Mouse (Mus musculus) G1E-ER4 (cell line): ENCODE measurements around the gene Ugt1a8. TPM values are rescaled to one million over a fixed set of nuclear protein-coding genes. Genes with fewer than 3 reads are reported as not detected.

Experiments
- GATA1 ChIP-seq: IDR thresholded peaks from one replicate; pipeline ENCODE4 v1.8.0; 2012; ENCODE audit warnings: low read length, inconsistent platforms
- polyA plus RNA-seq: library from polyadenylated mRNA; stranded (reverse); fragments of >175 nt; gene quantifications from 2 replicates; pipeline ENCODE4 v1.2.3, GENCODE M21; 2012

The Ugt1a8 gene
- polyA plus RNA-seq, 1 experiment, result not detected

DNA sequence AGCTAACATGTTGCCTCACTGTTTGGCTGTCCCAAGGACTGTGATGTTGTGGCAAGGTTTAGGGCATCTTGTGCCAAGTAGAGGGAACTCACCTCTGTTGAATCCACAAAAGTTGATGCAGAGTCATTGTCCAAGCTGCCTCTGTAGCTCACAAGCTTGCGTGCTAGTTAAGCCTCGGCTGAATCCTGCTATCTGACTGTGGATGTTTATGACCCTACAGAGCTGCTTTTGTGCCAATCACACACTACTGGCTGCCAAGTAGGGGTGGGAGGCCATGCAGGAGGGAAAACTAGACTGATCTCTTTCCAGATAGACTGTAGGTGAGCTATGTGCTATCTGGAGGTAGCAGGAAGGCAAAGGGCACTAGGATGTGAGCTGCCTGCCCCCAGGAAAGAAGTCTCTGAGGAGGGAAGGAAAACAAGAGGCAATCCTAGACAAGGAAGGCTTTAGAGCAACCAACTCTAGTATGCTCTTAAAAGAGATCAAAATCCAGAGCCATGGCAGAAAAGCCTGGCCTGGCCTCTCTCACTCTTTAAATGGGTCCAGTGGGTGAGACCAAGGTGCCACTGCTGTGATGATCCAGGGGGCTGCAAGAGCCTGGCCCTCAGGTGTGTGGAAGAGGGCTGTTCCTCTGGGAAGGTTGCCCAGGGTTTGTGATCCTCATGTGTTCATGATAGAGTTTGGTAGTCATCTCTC lies 126.3 kb downstream of the Ugt1a8 start:
- no peak for TF ChIP-seq GATA1

DNA sequence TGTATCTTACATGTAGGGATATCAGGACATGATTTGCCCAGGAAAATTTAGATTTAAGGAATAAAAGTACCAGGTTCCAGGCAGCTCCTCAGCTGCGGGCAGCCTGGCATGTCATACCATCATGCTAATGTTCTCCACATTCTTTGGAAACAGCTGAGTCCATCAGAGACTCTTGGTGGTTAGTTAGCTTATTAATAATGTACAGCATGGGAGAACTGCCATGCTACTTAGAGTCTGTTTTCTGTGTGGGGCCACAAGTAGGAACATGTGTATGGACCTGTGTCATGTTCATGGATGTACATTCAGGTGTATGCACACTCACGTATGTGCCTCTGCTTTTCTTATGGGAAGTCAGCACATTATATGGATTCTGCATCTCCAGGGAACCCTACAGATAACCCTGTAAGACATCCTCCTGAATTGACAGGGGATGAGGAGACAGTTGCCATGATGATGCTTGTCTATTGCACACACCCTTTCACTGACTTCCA lies 126.9 kb downstream of the Ugt1a8 start:
- TF ChIP-seq GATA1, result no peak

DNA sequence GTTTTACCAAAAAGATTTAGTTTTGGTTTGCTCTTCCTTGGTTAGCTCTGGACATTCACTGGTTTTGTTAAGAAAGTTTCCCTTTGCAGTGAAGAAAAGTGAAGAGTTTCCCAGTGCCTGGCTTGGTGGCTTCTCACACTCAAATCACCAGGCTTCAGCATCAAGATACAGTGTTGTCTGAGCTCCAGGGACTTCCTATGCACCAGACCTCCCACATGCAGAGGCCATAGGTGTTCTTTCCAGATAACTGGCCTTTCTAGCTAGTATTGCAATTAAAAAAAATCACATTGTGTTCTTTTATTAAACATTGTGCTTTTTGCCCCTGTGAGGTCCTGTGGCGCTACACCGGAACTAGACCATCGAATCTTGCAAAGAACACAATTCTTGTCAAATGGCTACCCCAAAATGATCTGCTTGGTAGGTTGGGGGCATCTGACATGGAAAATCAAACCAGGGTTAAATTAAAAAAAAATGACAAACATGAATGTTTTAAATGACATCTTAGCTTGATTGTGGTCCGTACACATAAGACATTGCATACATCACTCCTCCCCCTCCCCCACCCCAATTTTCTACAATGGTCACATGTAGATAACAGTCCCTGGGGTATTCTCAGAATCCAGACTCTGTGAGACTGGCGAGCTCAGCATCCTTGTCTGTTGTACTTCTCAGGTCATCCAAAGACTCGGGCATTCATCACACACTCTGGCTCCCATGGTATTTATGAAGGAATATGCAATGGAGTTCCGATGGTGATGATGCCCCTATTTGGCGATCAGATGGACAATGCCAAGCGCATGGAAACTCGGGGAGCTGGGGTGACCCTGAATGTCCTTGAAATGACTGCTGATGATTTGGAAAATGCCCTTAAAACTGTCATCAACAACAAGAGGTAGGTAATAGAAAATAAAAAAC lies 128.1 kb downstream of the Ugt1a8 start:
- no peak for TF ChIP-seq GATA1

DNA sequence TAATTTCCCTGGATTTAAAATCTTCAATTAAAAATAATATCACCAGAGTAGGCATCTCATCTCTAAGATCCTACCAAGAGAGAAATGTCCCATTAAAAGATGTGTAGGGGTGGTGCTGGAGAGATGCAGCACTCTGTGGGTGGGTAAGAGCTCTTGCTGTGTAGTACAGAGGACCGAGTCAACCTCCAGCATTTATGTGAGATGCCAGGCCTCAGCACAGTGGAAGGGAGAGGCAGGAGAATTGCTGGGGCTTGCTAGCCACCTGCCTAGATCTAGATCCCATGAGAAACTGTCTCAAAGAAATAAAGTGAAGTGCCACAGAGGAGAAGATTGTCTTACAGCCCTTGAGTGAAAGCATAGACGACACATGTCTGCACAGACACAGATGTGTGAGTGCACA lies 128.9 kb downstream of the Ugt1a8 start:
- no peak for TF ChIP-seq GATA1

DNA sequence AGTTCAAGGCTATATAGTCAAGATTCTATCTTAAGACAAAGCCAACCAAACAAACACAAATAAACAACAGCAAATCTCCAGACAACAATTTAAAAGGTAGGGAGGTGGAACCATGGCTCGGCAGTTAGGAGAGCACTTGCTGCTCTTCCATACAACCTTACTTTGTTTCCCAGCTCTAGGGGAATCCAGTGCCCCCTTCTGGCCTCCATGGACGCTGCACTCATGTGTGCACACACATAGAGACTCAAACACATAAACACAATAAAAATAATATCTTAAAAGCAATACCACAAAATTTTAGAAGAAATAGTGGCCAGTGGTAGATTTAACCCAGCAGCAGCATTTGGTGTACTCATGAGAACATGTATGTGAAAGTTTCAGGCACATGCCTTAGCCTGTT lies 129.5 kb downstream of the Ugt1a8 start:
- TF ChIP-seq GATA1, result no peak

DNA sequence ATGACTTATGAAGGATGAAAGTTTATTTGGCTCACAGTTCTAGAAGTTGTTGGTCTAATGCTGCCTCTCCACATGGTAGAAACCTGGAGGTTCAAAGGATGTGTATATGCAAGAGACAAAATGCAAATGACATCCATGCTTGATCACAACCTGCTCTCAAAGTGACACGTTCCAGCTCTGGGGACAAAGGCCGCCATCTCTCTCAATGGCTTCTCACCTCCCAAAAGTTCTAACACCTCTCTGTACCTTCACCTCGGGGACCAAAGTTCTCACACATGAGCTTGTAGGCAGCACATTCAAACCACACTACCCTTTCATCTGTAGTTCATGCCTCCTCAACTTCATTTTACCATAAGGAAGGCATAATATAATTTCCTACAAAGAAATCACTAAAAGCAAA lies 130.0 kb downstream of the Ugt1a8 start:
- no peak for TF ChIP-seq GATA1

DNA sequence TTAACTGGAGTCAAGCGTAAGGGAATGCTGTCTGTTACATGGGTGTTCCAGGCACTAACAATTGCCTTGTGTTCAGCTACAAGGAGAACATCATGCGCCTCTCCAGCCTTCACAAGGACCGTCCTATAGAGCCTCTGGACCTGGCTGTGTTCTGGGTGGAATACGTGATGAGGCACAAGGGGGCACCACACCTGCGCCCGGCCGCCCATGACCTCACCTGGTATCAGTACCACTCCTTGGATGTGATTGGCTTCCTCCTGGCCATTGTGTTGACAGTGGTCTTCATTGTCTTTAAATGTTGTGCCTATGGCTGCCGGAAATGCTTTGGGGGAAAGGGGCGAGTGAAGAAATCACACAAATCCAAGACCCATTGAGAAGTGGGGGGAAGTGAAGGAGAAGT lies 130.4 kb downstream of the Ugt1a8 start:
- TF ChIP-seq GATA1, result no peak

DNA sequence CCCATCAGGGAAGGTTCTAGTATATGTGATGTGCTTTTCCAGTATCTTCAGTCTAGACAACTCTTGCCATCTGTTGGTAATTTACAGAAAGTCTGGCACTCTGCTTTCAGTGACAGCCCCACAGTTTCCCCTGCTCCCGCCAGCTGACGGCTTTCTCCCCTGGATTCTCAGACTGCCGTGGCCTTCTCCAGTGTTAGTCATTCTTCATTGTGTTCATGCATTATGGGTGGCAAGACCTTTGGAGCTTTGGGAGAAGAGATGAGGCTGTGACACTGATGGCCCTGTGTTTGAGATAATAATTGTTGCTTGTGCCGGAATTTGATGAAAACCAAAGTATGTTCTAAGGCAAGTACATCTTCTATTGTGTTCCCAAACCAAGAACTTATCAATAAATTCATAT lies 131.0 kb downstream of the Ugt1a8 start:
- TF ChIP-seq GATA1, result no peak

DNA sequence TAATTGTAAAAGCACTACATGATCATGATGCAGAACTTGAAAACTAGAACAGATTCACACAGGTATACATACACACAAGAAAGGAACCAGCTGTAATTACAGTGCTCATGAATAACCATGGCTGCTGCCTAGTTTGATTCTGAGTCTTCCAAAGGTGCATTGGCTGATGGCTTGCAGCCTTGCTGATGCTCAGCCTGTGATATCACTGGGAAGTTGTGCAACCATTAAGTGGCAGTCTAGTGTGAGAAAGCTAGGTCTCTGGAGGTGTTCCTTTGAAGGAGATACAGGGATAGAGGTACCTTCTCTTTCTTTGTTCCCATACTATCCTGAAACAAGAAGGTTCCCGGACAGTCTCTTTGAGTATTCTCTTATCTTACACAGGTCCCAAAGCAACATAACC lies 131.4 kb downstream of the Ugt1a8 start:
- TF ChIP-seq GATA1, result no peak

DNA sequence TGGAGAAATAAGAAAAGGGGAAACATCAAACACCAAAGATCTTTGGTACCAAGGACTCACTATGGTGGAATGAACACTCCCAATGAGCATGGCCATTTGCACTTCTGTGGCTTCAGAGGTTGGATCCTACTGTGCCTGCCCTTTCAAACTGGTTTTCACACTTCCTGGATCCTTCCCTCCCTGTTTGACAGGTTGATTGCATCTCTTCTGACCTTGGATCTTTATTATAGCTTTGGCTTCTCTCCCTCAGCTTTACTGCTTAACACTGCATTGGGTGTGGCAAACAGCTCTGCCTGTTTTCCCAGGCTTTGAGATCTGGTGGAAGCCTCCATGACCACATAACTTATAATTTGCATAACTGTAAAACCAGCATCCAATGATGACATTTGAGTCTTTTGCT lies 132.7 kb downstream of the Ugt1a8 start:
- TF ChIP-seq GATA1, result no peak

DNA sequence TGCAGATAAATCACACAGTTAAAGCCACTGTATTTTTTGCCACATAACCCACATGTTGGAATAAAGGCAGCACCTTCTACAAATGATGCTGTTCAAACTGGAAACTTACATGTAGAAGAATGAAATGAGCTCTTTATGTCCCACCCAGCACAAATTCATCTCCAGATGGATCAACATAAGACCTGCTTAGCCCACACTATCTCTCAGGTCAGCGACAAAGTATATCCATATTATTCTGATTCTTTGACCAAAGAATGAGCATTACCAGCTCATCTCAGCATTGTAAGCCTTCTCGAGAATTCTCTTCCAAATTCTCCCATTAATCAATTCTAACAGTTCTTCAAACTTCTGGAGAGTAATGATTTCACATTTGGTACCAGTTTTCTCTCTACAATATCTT lies 134.6 kb downstream of the Ugt1a8 start:
- no peak for TF ChIP-seq GATA1

DNA sequence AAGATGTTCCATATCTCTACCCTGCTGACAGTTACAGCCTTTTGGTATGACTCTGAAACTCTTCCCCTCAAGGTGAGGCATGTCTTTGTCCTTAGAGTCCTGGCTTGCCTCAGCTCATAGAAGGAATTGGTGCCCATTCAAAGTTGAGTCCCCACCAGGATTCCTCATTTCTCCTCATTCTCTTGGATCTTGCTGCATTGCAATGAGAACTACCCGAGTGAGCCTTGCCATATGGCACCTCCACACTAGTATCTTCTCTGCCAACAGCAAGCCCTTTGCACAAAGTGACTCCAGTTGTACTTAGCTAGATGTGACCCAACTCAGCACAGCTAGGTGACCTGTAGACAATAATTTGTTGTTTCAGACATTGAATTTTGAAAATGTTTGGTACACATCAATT lies 136.0 kb downstream of the Ugt1a8 start:
- no peak for TF ChIP-seq GATA1

DNA sequence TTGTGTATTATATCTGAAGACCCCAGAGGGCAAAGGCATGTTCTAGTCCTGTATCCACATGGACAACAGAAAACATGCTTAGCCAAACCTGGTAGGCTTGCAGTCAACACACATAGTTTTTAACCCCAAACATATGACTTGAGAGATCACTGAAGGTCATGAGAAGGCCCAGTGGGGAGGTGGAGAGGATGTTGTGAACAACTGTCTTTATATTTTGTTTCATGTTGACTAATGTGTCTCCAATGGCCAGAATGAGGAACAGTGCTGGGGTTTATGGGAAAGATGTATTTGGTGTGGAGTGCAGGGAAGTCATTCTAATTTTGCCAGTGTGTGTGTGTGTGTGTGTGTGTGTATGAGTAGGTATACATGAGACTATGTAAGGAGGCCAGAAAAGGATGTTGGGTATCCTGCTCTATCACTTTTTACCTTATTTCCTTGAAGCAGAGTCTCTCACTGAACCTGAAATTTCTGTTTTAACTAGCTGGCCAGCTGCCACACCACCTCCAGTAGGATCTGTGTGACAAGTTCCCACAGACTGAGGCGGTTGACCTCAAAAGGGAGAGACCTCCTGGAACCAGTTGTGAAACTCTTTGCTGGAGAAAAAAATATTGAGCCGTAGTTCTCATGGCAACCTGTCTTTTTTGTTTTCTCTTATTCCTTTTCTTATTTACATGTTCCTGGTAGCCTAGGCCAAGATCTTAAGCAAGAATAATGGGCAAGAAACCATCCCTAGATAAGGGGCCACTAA lies 136.6 kb downstream of the Ugt1a8 start:
- TF ChIP-seq GATA1, result no peak

DNA sequence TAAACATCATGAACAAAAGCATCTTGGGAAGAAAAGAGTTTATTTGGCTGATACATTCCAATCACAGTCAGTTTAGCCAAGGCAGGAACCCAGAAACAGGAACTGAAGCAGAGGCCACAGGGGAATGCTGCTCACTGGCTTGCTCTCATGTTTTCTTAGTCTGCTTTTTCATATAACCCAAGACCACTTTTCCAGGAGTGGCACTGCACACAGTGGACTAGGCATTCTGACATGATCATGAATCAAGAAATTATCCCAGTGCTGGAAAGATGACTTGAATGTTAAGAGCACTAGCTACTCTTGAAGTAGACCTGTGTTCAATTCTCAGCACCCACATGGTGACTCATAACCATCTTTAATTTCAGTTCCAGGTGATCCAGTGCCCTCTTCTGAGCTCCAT lies 138.1 kb downstream of the Ugt1a8 start:
- TF ChIP-seq GATA1, result no peak

DNA sequence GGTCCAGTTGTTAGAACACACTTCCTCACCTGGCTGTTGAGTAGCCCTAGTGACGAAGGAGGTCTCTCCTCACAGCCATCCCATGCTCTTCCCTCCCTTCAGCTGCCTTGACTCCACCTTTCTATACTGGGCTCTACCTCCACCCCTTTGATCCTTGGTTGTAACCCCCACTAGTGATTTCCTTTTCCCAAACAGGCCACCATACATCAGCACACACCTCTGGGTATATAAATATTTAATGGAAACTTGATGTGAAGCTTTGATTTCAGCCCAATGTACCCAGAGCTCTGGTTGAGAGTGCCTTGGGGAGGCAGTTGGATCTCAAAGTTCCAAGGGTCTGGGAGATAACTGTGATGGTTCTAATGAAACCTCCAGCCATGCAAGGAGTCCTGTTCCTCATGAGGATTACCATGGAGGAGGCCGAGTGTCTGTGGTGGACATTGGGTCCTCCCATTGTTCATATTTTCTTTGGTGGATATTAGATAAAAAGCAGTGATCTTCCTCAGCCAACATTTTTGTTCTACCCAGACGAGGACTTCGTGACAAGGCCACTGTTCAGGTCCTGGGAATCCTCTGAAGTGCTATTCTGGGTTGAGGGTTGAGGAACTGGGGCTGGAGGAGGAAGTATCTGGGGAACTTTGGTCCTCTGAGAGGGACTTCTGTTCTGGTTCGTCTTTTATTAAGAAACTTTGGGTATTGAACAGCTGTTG lies 139.2 kb downstream of the Ugt1a8 start, which contains the start of gene Mroh2a:
Mroh2a (plus strand) TSS at position 317 of the 710 bp plus-strand sequence.
- no peak for TF ChIP-seq GATA1
